Mouse (Mus musculus) urinary bladder, postnatal 36 days (tissue): Measurements from ENCODE around the gene Dnajb3.
A peak's percentile ranks its signal among the peaks of the same experiment; 100 is the strongest.

ENCODE experiments used
- DNase-seq, 2 experiments: peaks; one replicate each; pipeline ENCODE4 v3.0.0; 2022; ENCODE audit warnings: low spot score in 2 of 2, mixed read lengths in 1 of 2

Dnajb3 gene

GRCm38 (mm10) chr1:88205294-88205922, at the start of gene Dnajb3:
Gene Dnajb3 (minus strand): TSS chr1:88205782.
- DNase-seq, result peak in 1 of 2 experiments; percentile 39

- DNase-seq, result no peak
Measured at GRCm38 (mm10) chr1:88254793-88255465, 49.3 kb upstream of the Dnajb3 start.

- no peak for DNase-seq
Measured at GRCm38 (mm10) chr1:88253540-88253939, 48.0 kb upstream of the Dnajb3 start.

GRCm38 (mm10) chr1:88253106-88253505, 47.5 kb upstream of the Dnajb3 start:
- no peak for DNase-seq

- DNase-seq, result no peak
Measured at GRCm38 (mm10) chr1:88250023-88250422, 44.4 kb upstream of the Dnajb3 start.

- no peak for DNase-seq
Measured at GRCm38 (mm10) chr1:88249596-88249995, 44.0 kb upstream of the Dnajb3 start.

GRCm38 (mm10) chr1:88248658-88249057, 43.1 kb upstream of the Dnajb3 start:
- no peak for DNase-seq

- DNase-seq, result no peak
Measured at GRCm38 (mm10) chr1:88247660-88248059, 42.1 kb upstream of the Dnajb3 start.

GRCm38 (mm10) chr1:88246386-88246785, 40.8 kb upstream of the Dnajb3 start:
- no peak for DNase-seq

GRCm38 (mm10) chr1:88245881-88246280, 40.3 kb upstream of the Dnajb3 start:
- no peak for DNase-seq

- no peak for DNase-seq
Measured at GRCm38 (mm10) chr1:88243861-88244260, 38.3 kb upstream of the Dnajb3 start.

GRCm38 (mm10) chr1:88240579-88240978, 35.0 kb upstream of the Dnajb3 start:
- no peak for DNase-seq

- no peak for DNase-seq
Measured at GRCm38 (mm10) chr1:88240072-88240471, 34.5 kb upstream of the Dnajb3 start.

GRCm38 (mm10) chr1:88238771-88239170, 33.2 kb upstream of the Dnajb3 start:
- DNase-seq, result no peak

GRCm38 (mm10) chr1:88237311-88237710, 31.7 kb upstream of the Dnajb3 start:
- DNase-seq, result no peak

- DNase-seq, result no peak
Measured at GRCm38 (mm10) chr1:88235894-88236415, 30.4 kb upstream of the Dnajb3 start.

GRCm38 (mm10) chr1:88235046-88235893, 29.7 kb upstream of the Dnajb3 start:
- no peak for DNase-seq

- DNase-seq, result no peak
Measured at GRCm38 (mm10) chr1:88234646-88235045, 29.1 kb upstream of the Dnajb3 start.

- no peak for DNase-seq
Measured at GRCm38 (mm10) chr1:88234248-88234610, 28.6 kb upstream of the Dnajb3 start.

GRCm38 (mm10) chr1:88233421-88234247, 28.1 kb upstream of the Dnajb3 start:
- peak in 1 of 2 experiments; percentile 8 for DNase-seq

GRCm38 (mm10) chr1:88232664-88233380, 27.2 kb upstream of the Dnajb3 start:
- no peak for DNase-seq
